Mouse (Mus musculus) thymus, postnatal 10 days (tissue): ENCODE measurements at regions not wholly inside any gene's neighbourhood (a gene's known extent, or its start where the extent isn't known, plus 50 kb on each side); places are given as distances from the start of the nearest gene placed in this dataset.
"Not testable (repeated sequence)": the region's sequence is repeated elsewhere in the genome, so short reads cannot be mapped to it uniquely, and the experiment has no call there.

ENCODE experiments used
- DNase-seq, 2 experiments: peaks; one replicate each; pipeline ENCODE4 v3.0.0; 2021; ENCODE audit warnings: low spot score in 2 of 2

DNA sequence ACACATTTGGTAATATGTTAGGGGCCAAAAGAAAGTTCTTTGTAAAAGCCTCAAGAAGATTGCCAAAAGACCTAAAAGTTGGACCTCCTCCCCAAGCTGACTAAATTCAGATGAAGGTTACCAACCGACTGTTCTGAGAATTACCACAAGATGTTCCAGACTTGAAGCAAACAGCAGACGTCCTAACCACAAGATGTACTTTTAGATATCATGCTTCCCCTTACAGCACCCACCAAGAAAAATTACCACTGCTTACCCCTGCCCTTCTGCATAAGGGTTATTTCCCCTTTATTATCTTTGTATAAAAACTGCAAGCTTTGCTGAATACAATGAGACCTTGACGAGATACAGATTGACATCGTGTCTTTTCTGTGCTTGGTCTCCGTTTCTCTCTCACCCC is 121.6 kb upstream of the Cst10 start:
- DNase-seq, result no peak

DNA sequence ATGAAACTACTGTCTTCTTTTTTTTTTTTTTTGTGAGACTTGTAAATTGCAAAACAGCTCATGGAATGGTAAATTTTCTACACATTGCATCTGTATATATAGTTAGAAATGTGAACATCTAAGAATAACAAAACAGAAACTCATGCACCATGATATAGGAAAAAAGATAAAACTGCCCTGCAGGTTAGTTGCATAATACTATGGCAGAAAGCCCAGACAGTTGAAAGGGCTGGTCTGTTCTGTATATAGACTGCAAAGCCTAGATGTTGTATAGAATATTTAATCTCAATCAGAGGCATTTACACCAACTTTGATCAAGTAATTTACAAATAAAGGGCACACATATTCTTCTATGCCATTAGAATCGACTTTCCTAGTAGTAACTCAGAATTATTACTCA is 120.7 kb upstream of the Cst10 start:
- DNase-seq, result no peak

DNA sequence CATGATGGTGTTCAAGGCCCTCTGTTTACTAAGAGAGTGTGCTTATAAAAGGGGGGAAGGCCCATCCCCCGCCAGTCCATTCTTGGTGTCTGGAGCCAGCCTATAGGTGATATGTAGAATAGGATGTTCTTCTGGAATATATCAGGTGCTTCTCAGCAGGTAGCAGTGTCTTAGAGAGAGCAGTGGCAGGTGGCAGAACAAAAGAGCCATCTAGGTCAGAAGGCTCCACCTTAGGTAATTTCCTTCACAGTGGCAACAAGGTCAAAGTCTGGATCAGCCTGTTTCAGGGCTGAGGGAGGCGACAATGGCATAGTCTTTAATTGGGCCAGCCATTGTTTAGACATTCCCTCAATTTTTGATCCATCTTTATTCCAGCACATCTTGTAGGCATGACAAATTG is 107.9 kb upstream of the Cst10 start:
- DNase-seq, result not testable (repeated sequence)

DNA sequence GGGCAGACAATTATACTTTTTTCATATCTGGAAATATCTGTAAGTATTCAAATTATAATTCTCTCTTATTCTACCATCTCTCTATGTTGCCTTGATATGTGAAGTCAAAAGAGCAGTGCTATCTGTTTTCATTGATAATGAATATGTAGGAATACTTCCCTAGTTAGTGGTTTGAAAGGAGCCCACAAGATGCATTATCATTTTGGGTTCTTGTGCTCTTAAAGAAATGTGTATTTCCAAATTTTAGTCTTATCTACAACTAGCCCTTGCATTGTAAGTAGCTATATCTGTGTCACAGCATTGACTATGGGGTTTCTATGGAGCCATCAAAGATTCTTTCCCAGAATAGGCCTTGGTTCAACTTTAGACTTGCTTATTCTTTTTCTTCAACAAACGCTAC is 99.3 kb upstream of the Cst10 start:
- DNase-seq, result no peak

DNA sequence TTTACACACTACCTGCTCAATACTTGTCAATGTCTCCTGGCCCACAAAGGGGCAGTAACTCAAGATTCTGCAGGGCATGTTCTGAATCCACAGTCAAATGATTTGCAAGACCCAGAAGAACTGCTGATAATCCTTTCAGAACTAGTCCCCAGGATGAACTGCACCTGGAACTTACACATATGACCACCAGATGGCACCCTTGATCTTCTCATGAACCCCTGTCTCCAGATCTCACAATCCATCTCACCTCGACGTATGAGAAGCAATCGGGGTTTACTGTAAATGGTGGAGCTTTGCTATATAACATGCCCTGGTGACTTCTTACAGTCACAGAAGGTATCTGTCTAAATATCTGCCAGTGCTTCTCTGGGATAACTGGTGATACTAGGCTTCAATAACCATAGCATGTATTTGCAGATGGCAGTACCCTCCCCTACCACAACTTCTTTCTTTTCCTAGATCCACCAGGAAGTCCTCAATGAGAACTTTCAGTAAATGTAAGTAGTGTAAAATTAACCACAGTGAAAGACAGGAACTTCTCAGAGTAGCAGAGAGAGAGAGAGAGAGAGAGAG is 54.5 kb upstream of the Cst10 start:
- DNase-seq, result peak in 1 of 2 experiments; percentile 10
